Mouse (Mus musculus): ENCODE data around the gene Tomm22. TPM values are rescaled to one million over a fixed set of nuclear protein-coding genes. Genes with fewer than 3 reads are reported as not detected.

Gene Tomm22
- polyA plus RNA-seq (2014; fragmentation: Nextera tagmentation; extraction: Ambion mirVana): 327 and 349 TPM in 2 replicates

- Histone ChIP-seq H3K36me3 (ENCODE audit: control insufficient read depth, insufficient read depth, low read length) (peaks cover 16% of the 10 kb centered on the region; the same call in 1 of the 2 replicates), H3K4me2 (peak within 1 kb of the TSS; percentile 68), H3K4me3 (ENCODE audit: low read depth, low read length) (peak within 1 kb of the TSS; percentile 93), H3K9me3 (ENCODE audit: control insufficient read depth, low read length) (no peaks in the 10 kb centered on the region), H3K27ac (ENCODE audit: low read depth, low read length) (0 out of 2 replicates have a peak within 1 kb of the TSS, but pooled peaks have one; percentile 41), H3K9ac (ENCODE audit: low read length) (peak within 1 kb of the TSS; percentile 82), H3K4me1 (ENCODE audit: control insufficient read depth, insufficient read depth, low read length) (peaks cover 5% of the 10 kb centered on the region), H3K27me3 (ENCODE audit: control insufficient read depth, insufficient read depth, low read length) (no peaks in the 10 kb centered on the region)
- 20% methylated on average over 32 of the region's 33 CpGs for WGBS
- ATAC-seq (ENCODE audit: low FRiP score): peak; percentile 97
- peak; percentile 97 for DNase-seq (ENCODE audit: low spot score, missing footprints)
Observed at GRCm38 (mm10) chr15:79670249-79670971, at the start of gene Tomm22. Gene Tomm22 (plus strand): TSS chr15:79670861.

DNA sequence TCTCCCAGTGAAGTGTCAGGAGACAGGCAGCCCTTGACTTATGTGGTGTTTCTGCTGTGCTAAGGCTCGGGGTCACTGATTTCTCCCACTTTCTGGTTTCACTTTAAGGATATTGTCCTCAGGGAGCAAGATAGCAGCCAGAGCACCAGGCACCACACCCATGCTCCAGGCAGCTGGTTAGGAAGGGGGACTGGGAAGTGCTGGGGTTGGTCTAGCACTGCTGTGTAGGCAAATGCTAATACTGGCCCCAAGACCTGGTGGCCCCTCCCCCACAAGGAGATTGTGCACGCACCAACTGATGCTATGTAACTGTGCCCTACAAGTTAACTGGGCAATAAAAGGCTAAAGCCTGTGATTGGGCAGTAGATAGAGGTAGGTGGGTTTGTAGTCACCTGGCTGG lies 40.2 kb upstream of the Tomm22 start:
- H3K9ac ChIP-seq (ENCODE audit: low read length): no peak overlapping the region
- no peak overlapping the region for H3K4me3 ChIP-seq (ENCODE audit: low read depth, low read length)
- ATAC-seq (ENCODE audit: low FRiP score) (no peak), DNase-seq (ENCODE audit: low spot score, missing footprints) (no peak)
- no peaks in the 10 kb centered on the region for H3K9me3 ChIP-seq (ENCODE audit: control insufficient read depth, low read length)
- no peaks in the 10 kb centered on the region for H3K4me1 ChIP-seq (ENCODE audit: control insufficient read depth, insufficient read depth, low read length)
- no peaks in the 10 kb centered on the region for H3K27me3 ChIP-seq (ENCODE audit: control insufficient read depth, insufficient read depth, low read length)
- no peak overlapping the region for H3K27ac ChIP-seq (ENCODE audit: low read depth, low read length)
- H3K4me2 ChIP-seq: no peak overlapping the region
- WGBS: 62% methylated on average over 2 of the region's 2 CpGs
- H3K36me3 ChIP-seq (ENCODE audit: control insufficient read depth, insufficient read depth, low read length): peaks cover 11% of the 10 kb centered on the region

GRCm38 (mm10) chr15:79641135-79641817 lies 29.4 kb upstream of the Tomm22 start:
- 86% methylated on average over 12 of the region's 12 CpGs for WGBS
- H3K4me1 ChIP-seq (ENCODE audit: control insufficient read depth, insufficient read depth, low read length): no peaks in the 10 kb centered on the region
- no peak overlapping the region for H3K4me3 ChIP-seq (ENCODE audit: low read depth, low read length)
- DNase-seq (ENCODE audit: low spot score, missing footprints) (no peak), ATAC-seq (ENCODE audit: low FRiP score) (no peak)
- H3K36me3 ChIP-seq (ENCODE audit: control insufficient read depth, insufficient read depth, low read length): no peaks in the 10 kb centered on the region; the same call in 1 of the 2 replicates
- no peaks in the 10 kb centered on the region for H3K9me3 ChIP-seq (ENCODE audit: control insufficient read depth, low read length)
- H3K27me3 ChIP-seq (ENCODE audit: control insufficient read depth, insufficient read depth, low read length): no peaks in the 10 kb centered on the region
- H3K27ac ChIP-seq (ENCODE audit: low read depth, low read length): no peak overlapping the region
- H3K9ac ChIP-seq (ENCODE audit: low read length): no peak overlapping the region
- no peak overlapping the region for H3K4me2 ChIP-seq

DNA sequence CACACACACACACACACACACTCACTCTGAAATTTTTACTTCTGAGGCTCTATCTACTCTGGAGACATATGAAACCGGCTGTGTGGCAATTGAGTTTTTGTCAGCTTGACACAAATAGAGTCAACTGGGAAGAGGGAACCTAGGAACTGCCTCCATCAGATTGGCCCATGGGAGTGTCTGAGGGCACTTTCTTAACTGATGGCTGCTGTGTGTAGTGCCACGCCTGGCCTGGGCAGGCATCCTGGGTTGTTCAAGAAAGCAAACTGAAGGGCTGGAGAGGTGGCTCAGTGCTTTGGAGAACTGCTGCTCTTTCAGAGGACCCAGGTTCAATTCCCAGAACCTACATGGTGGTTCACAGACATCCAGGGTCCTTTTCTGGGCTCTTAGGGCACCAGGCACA lies 25.2 kb upstream of the Tomm22 start:
- H3K9ac ChIP-seq (ENCODE audit: low read length): no peak overlapping the region
- H3K9me3 ChIP-seq (ENCODE audit: control insufficient read depth, low read length): no peaks in the 10 kb centered on the region
- H3K4me1 ChIP-seq (ENCODE audit: control insufficient read depth, insufficient read depth, low read length): no peaks in the 10 kb centered on the region
- DNase-seq (ENCODE audit: low spot score, missing footprints) (no peak), ATAC-seq (ENCODE audit: low FRiP score) (no peak)
- H3K36me3 ChIP-seq (ENCODE audit: control insufficient read depth, insufficient read depth, low read length): no peaks in the 10 kb centered on the region
- WGBS: 85% methylated on average over 2 of the region's 2 CpGs
- H3K4me3 ChIP-seq (ENCODE audit: low read depth, low read length): no peak overlapping the region
- no peak overlapping the region for H3K27ac ChIP-seq (ENCODE audit: low read depth, low read length)
- no peak overlapping the region for H3K4me2 ChIP-seq
- no peaks in the 10 kb centered on the region for H3K27me3 ChIP-seq (ENCODE audit: control insufficient read depth, insufficient read depth, low read length)

DNA sequence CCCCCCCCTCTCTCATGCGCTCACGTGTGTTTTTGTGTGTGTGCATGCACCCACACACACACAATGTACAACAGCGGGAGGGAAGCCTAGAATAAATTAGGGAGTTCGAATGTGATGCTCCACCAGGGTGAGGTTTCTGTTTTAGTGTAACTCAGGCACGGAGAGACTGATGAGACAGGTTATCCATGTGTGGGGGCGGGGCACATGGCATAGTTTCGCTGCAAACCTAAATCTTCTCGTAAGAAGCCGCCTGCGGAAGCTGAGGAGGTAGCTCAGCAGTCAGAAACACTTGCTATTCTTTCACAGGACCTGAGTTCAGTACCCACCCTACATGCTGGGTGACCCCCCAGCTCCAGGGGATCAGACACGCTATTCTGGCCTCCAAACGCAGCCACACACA lies 22.5 kb upstream of the Tomm22 start:
- DNase-seq (ENCODE audit: low spot score, missing footprints): no peak
- H3K4me2 ChIP-seq: no peak overlapping the region
- H3K27me3 ChIP-seq (ENCODE audit: control insufficient read depth, insufficient read depth, low read length): no peaks in the 10 kb centered on the region
- H3K9me3 ChIP-seq (ENCODE audit: control insufficient read depth, low read length): no peaks in the 10 kb centered on the region
- no peak overlapping the region for H3K4me3 ChIP-seq (ENCODE audit: low read depth, low read length)
- H3K9ac ChIP-seq (ENCODE audit: low read length): no peak overlapping the region
- no peaks in the 10 kb centered on the region for H3K36me3 ChIP-seq (ENCODE audit: control insufficient read depth, insufficient read depth, low read length)
- no peak for ATAC-seq (ENCODE audit: low FRiP score)
- 87% methylated on average over 12 of the region's 12 CpGs for WGBS
- H3K4me1 ChIP-seq (ENCODE audit: control insufficient read depth, insufficient read depth, low read length): no peaks in the 10 kb centered on the region
- H3K27ac ChIP-seq (ENCODE audit: low read depth, low read length): no peak overlapping the region

DNA sequence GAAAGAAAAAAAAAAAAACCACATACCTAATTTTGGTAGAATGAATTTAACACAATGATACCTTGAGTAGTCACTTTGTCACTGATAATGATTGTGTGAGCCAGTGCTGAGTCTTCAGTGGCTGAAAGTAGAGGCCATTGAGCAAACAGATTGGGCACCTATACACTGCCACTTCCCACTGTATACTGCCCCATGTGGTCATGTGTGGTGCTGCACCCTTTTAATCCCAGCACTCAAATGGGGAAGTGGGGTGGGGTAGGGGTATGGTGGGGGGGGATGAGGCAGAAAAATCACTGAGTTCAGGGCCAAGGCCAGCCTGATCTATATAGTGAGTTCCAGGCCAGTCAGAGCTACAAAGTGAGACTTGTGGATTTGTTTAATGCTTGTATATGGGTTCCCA lies 20.1 kb upstream of the Tomm22 start:
- Histone ChIP-seq H3K36me3 (ENCODE audit: control insufficient read depth, insufficient read depth, low read length) (no peaks in the 10 kb centered on the region), H3K4me1 (ENCODE audit: control insufficient read depth, insufficient read depth, low read length) (no peaks in the 10 kb centered on the region)
- ATAC-seq (ENCODE audit: low FRiP score): no peak

GRCm38 (mm10) chr15:79651481-79651880 lies 19.2 kb upstream of the Tomm22 start:
- no peak overlapping the region for H3K4me2 ChIP-seq
- DNase-seq (ENCODE audit: low spot score, missing footprints) (no peak), ATAC-seq (ENCODE audit: low FRiP score) (no peak)
- no peaks in the 10 kb centered on the region for H3K36me3 ChIP-seq (ENCODE audit: control insufficient read depth, insufficient read depth, low read length)
- H3K27me3 ChIP-seq (ENCODE audit: control insufficient read depth, insufficient read depth, low read length): no peaks in the 10 kb centered on the region
- H3K4me3 ChIP-seq (ENCODE audit: low read depth, low read length): no peak overlapping the region
- no peak overlapping the region for H3K27ac ChIP-seq (ENCODE audit: low read depth, low read length)
- WGBS: 75% methylated on average over 4 of the region's 4 CpGs
- H3K4me1 ChIP-seq (ENCODE audit: control insufficient read depth, insufficient read depth, low read length): no peaks in the 10 kb centered on the region
- no peak overlapping the region for H3K9ac ChIP-seq (ENCODE audit: low read length)
- no peaks in the 10 kb centered on the region for H3K9me3 ChIP-seq (ENCODE audit: control insufficient read depth, low read length)

More for the DNA sequence above, 20.1 kb upstream of the Tomm22 start:
- no peaks in the 10 kb centered on the region for H3K27me3 ChIP-seq (ENCODE audit: control insufficient read depth, insufficient read depth, low read length)
- H3K9me3 ChIP-seq (ENCODE audit: control insufficient read depth, low read length): no peaks in the 10 kb centered on the region
- no peak overlapping the region for H3K27ac ChIP-seq (ENCODE audit: low read depth, low read length)
- no peak overlapping the region for H3K4me2 ChIP-seq
- H3K4me3 ChIP-seq (ENCODE audit: low read depth, low read length): no peak overlapping the region
- H3K9ac ChIP-seq (ENCODE audit: low read length): no peak overlapping the region
- DNase-seq (ENCODE audit: low spot score, missing footprints): peak; percentile 94

GRCm38 (mm10) chr15:79656451-79656850 lies 14.2 kb upstream of the Tomm22 start:
- no peaks in the 10 kb centered on the region for H3K36me3 ChIP-seq (ENCODE audit: control insufficient read depth, insufficient read depth, low read length)
- whole genome bisulfite sequencing: 94% methylated on average over 14 of the region's 14 CpGs
- no peak overlapping the region for H3K27ac ChIP-seq (ENCODE audit: low read depth, low read length)
- peaks cover 5% of the 10 kb centered on the region; the same call in 1 of the 2 replicates for H3K4me1 ChIP-seq (ENCODE audit: control insufficient read depth, insufficient read depth, low read length)
- H3K4me2 ChIP-seq: no peak overlapping the region
- H3K9ac ChIP-seq (ENCODE audit: low read length): no peak overlapping the region
- DNase-seq (ENCODE audit: low spot score, missing footprints): no peak
- no peak overlapping the region for H3K4me3 ChIP-seq (ENCODE audit: low read depth, low read length)
- no peaks in the 10 kb centered on the region for H3K27me3 ChIP-seq (ENCODE audit: control insufficient read depth, insufficient read depth, low read length)
- no peaks in the 10 kb centered on the region for H3K9me3 ChIP-seq (ENCODE audit: control insufficient read depth, low read length)
- ATAC-seq (ENCODE audit: low FRiP score): no peak
